Mouse (Mus musculus) kidney, embryonic 16.5 days (tissue): Measurements from ENCODE around the gene Apbb2. TPM values are rescaled to one million over a fixed set of nuclear protein-coding genes. Genes with fewer than 3 reads are reported as not detected.

Source experiments
- ATAC-seq: fragments of 200-750 bp; cut with Nextera tagmentation; 2 replicates; pipeline ENCODE4 v1.8.0; 2017; ENCODE audit warnings: moderate TSS enrichment; ENCODE audit not compliant: low FRiP score, low TSS enrichment
- H3K27ac ChIP-seq: fragments of 300-500 bp; sonication (generic); 2 replicates; pipeline ENCODE4 v1.5.1; 2014; ENCODE audit warnings: low read length
- H3K27me3 ChIP-seq: fragments of 300-500 bp; sonication (generic); 2 replicates; pipeline ENCODE4 v1.6.1; 2014; ENCODE audit warnings: low read length, control low read depth, mixed read lengths; ENCODE audit not compliant: insufficient read depth
- H3K36me3 ChIP-seq: fragments of 300-500 bp; sonication (generic); 2 replicates; pipeline ENCODE4 v1.6.1; 2014; ENCODE audit warnings: low read length, control low read depth, mixed read lengths; ENCODE audit not compliant: insufficient read depth
- H3K4me1 ChIP-seq: fragments of 300-500 bp; sonication (generic); 2 replicates; pipeline ENCODE4 v1.6.1; 2014; ENCODE audit warnings: low read length, control low read depth, mixed read lengths; ENCODE audit not compliant: insufficient read depth
- H3K4me2 ChIP-seq: fragments of 300-500 bp; sonication (generic); replicated peaks from 2 replicates; pipeline ENCODE4 v1.6.1; 2014; ENCODE audit warnings: low read depth, low read length
- H3K4me3 ChIP-seq: fragments of 300-500 bp; sonication (generic); 2 replicates; pipeline ENCODE4 v1.5.1; 2014; ENCODE audit warnings: mild to moderate bottlenecking, low read length
- H3K9ac ChIP-seq: fragments of 300-500 bp; sonication (generic); replicated peaks from 2 replicates; pipeline ENCODE4 v1.6.1; 2014; ENCODE audit warnings: low read length
- H3K9me3 ChIP-seq: fragments of 300-500 bp; sonication (generic); 2 replicates; pipeline ENCODE4 v1.6.1; 2016; ENCODE audit warnings: low read length, control low read depth
- WGBS: fragments of 180-500 bp; shearing (Covaris S2); extraction: QIAGEN DNeasy Blood & Tissue Kit; methylation state at CpG from one replicate; pipeline ENCODE4 v1.1.7; 2014; 5-methylcytosine and 5-hydroxymethylcytosine counted together
- polyA plus RNA-seq: library from polyadenylated mRNA; unstranded; fragments of >200 nt; fragmentation: Nextera tagmentation; extraction: Ambion mirVana; gene quantifications from 2 replicates; pipeline ENCODE4 v1.2.1, GENCODE M21; 2015

Gene Apbb2
- polyA plus RNA-seq, 1 experiment from 2014 or later, result 62.4 TPM

DNA sequence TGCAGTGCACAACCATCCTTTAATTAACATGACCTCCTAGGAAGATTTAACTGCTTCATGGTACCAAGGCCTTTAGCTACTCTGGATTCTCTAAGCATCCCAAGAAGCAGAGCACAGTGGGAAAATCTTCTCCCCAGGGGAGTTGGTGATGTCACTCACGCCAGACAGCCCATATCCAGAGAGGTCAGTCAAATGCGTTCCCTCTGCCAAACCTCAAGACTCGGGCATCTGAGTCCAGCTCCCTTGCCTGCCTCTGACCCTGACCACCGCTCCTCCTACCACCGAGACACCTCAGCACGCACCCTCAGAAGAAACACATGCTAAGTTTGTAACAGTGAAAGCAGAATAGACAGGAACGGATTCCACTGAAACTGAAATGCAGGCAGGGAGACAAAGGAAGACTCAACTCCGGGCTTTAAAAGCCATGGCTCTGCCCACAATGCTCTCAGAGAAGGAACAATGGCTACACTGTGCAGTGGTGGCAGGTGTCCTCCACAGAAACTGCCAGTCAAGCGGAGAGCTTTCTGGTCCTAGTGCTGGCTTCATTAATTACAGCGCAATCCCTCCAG is 72.9 kb downstream of the Apbb2 start:
- H3K9me3 ChIP-seq, result 0 out of 2 replicates have a peak, but pooled peaks cover 6% of the 10 kb centered on the region
- 60% methylated on average over 10 of the region's 10 CpGs for WGBS
- H3K4me1 ChIP-seq, result peaks cover 24% of the 10 kb centered on the region
- no peak overlapping the region for H3K4me2 ChIP-seq
- H3K36me3 ChIP-seq, result 0 out of 2 replicates have a peak, but pooled peaks cover 4% of the 10 kb centered on the region
- no peak overlapping the region for H3K4me3 ChIP-seq
- peak overlapping the region; percentile 25; the same call in 1 of the 2 replicates for H3K9ac ChIP-seq
- H3K27me3 ChIP-seq, result no peaks in the 10 kb centered on the region
- 0 out of 2 replicates have a peak, but pooled peaks have one; percentile 67 for ATAC-seq
- peak overlapping the region; percentile 25; the same call in 1 of the 2 replicates for H3K27ac ChIP-seq

DNA sequence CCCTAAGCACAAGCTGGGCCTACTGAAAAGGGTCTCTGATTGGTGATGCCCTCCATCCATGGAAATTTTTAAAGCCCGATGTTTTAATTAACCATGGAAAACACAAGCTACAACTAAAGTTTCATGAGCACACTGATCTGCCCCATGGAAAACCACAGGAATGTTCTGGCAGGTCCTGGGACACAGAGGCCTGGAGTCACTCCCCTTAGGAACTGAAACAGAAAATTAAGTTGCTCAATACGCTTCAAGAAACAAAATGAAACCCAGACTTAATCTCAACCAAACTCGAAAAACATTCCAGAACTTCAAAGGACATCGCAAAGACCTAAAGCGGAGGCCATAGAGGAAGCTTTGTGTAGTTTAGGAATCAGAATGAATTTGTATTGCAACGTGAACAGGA is 74.8 kb downstream of the Apbb2 start:
- Histone ChIP-seq H3K36me3 (0 out of 2 replicates have a peak, but pooled peaks cover 4% of the 10 kb centered on the region), H3K4me3 (no peak overlapping the region), H3K4me2 (no peak overlapping the region), H3K9me3 (0 out of 2 replicates have a peak, but pooled peaks cover 6% of the 10 kb centered on the region), H3K9ac (no peak overlapping the region), H3K27ac (no peak overlapping the region), H3K27me3 (no peaks in the 10 kb centered on the region), H3K4me1 (peaks cover 24% of the 10 kb centered on the region)
- no peak for ATAC-seq
- WGBS, result 71% methylated on average over 6 of the region's 6 CpGs

DNA sequence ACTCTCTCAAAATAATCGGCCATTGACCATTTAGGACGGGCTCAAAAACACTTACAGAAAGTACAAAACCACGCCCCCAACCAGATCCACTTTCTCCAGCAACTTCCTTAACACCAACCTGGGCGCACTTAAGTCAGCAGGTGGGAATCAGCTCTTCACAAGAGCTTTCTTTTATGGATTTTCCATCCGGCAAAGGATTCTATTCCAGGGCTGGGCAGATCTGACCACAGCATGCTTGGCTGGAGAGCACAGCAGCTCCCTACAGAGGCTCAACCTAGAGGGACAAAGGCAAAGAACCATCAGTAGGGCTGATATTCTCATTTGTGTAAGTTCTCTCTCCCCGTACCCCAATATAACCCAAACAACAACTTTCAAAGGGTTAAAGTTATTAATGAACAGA is 75.2 kb downstream of the Apbb2 start:
- Histone ChIP-seq H3K27me3 (no peaks in the 10 kb centered on the region), H3K4me1 (peaks cover 24% of the 10 kb centered on the region), H3K36me3 (0 out of 2 replicates have a peak, but pooled peaks cover 3% of the 10 kb centered on the region), H3K9me3 (0 out of 2 replicates have a peak, but pooled peaks cover 2% of the 10 kb centered on the region), H3K9ac (no peak overlapping the region), H3K4me2 (no peak overlapping the region), H3K27ac (no peak overlapping the region), H3K4me3 (no peak overlapping the region)
- WGBS, result 79% methylated on average over 6 of the region's 6 CpGs
- no peak for ATAC-seq

DNA sequence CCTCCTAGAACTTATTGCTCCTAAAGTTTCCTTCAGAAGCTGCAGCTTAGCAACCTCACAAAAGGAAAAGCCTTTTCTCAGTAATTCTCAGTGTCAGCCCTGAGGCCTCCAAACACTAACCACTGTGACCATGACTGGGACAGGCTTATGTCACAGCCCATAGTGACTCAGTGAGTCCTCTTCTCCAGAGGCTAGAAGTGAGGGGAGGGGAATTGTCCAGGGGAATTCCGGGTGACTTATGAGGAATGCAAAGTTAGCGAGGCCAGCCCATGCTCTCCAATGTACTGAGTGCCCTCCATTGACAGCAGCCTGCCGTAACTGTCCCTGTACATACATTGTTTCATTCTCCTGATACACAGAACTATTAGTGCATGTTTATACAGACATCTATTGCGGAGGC is 76.1 kb downstream of the Apbb2 start:
- Histone ChIP-seq H3K9me3 (no peaks in the 10 kb centered on the region), H3K4me2 (no peak overlapping the region), H3K27me3 (no peaks in the 10 kb centered on the region), H3K27ac (no peak overlapping the region), H3K36me3 (no peaks in the 10 kb centered on the region), H3K4me1 (peaks cover 21% of the 10 kb centered on the region), H3K9ac (no peak overlapping the region), H3K4me3 (no peak overlapping the region)
- no peak for ATAC-seq
- 76% methylated on average over 4 of the region's 4 CpGs for WGBS

DNA sequence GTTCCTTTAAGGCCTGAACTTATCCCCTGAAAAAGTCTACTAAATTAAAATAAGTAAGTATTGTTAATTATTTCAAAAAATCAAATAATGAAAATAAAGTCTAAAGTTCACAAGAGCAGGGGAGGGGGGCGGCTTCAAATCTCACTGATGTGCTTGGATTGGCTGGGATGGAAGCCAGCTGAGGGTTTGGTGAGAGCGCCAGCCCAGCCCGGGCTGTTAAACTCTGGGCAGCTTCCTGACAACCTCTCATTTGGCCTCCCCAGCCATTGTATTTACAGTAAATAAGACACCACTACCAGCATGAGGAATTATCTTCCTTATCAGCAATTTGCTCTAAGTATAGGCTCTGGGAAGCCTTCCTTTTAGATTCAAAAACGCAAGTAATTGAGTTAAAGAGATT is 77.2 kb downstream of the Apbb2 start:
- Histone ChIP-seq H3K27ac (no peak overlapping the region), H3K9me3 (no peaks in the 10 kb centered on the region), H3K4me3 (no peak overlapping the region), H3K9ac (no peak overlapping the region), H3K36me3 (no peaks in the 10 kb centered on the region), H3K27me3 (no peaks in the 10 kb centered on the region), H3K4me1 (peaks cover 17% of the 10 kb centered on the region), H3K4me2 (no peak overlapping the region)
- 73% methylated on average over 4 of the region's 4 CpGs for WGBS
- ATAC-seq, result no peak

DNA sequence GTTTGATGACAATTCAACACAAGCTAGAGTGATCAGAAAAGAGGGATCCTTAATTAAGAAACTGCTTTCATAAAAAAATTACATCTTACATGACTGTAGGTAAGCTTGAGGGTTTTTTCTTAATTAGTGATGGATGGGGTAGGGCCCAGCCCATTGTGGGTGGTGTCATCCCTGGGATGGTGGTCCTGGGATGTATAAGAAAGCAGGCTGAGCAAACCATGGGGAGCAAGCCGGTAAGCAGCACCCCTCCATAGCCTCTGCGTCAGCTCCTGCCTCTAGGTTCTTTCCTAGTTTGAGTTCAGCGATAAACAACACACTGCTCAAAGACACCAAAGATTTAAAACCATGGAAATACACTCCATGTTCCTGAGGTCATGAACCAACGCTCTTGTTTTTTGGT is 78.3 kb downstream of the Apbb2 start:
- Histone ChIP-seq H3K4me2 (no peak overlapping the region), H3K27me3 (no peaks in the 10 kb centered on the region), H3K4me3 (no peak overlapping the region), H3K36me3 (no peaks in the 10 kb centered on the region), H3K9ac (no peak overlapping the region), H3K9me3 (no peaks in the 10 kb centered on the region), H3K4me1 (peaks cover 15% of the 10 kb centered on the region), H3K27ac (no peak overlapping the region)
- ATAC-seq, result no peak
- 97% methylated on average over 4 of the region's 4 CpGs for WGBS

DNA sequence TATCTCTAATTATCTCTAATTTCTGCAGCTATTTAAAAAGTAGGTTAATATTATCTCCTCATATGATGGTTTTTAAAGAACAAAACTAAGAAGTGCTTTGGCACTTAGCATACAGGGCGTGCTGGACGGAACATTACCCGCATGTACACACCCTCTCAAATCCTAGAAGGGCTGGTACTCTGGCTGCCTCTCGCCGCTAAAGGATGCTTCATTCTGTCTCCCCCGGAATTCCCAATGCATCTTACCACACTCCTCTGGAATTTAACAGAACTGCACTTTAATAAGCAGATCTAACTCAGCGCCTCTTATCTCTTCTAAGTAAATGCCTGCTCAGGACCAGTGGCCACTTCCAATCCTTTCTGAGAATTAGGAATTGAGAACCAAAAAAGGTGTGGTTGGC is 80.8 kb downstream of the Apbb2 start:
- Histone ChIP-seq H3K9me3 (no peaks in the 10 kb centered on the region), H3K27me3 (no peaks in the 10 kb centered on the region), H3K4me1 (peaks cover 15% of the 10 kb centered on the region), H3K4me3 (no peak overlapping the region), H3K27ac (no peak overlapping the region), H3K9ac (no peak overlapping the region), H3K4me2 (no peak overlapping the region), H3K36me3 (no peaks in the 10 kb centered on the region)
- no peak for ATAC-seq
- 79% methylated on average over 7 of the region's 7 CpGs for WGBS

DNA sequence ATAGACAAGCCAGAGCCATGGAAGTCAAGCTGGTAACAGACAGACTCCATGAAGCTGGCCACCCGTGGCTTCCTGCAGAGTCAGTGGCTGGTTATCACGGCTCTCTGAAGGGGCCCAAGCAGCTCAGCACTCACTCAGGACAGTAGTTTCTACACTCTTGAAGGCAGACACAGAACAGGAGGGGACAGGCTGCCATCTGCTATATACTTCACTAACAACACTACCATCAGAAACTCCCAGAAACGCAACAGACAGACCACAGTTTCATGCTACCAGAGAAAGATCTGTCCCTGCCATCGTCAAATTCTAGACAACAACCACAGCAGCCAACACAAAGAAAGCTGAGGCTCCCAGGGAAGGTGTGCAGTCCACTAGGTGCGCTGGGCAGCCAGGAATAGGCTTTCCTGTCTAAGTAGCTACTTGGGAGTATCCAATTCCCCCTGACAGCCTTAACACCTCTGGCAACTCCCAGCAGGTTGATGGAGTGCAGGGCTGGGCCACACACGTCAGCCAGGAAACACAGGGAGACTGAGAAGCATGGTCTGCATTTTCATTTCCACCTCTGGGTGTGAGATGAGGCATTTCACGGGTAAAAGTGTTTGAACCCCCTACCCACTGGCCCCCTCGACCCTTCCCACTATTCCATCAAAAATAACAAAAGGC is 81.8 kb downstream of the Apbb2 start:
- peaks cover 15% of the 10 kb centered on the region for H3K4me1 ChIP-seq
- no peak overlapping the region for H3K27ac ChIP-seq
- H3K27me3 ChIP-seq, result no peaks in the 10 kb centered on the region
- no peaks in the 10 kb centered on the region for H3K36me3 ChIP-seq
- no peak overlapping the region for H3K9ac ChIP-seq
- H3K9me3 ChIP-seq, result no peaks in the 10 kb centered on the region
- ATAC-seq, result no peak
- H3K4me2 ChIP-seq, result no peak overlapping the region
- H3K4me3 ChIP-seq, result no peak overlapping the region
- 42% methylated on average over 8 of the region's 8 CpGs for WGBS

DNA sequence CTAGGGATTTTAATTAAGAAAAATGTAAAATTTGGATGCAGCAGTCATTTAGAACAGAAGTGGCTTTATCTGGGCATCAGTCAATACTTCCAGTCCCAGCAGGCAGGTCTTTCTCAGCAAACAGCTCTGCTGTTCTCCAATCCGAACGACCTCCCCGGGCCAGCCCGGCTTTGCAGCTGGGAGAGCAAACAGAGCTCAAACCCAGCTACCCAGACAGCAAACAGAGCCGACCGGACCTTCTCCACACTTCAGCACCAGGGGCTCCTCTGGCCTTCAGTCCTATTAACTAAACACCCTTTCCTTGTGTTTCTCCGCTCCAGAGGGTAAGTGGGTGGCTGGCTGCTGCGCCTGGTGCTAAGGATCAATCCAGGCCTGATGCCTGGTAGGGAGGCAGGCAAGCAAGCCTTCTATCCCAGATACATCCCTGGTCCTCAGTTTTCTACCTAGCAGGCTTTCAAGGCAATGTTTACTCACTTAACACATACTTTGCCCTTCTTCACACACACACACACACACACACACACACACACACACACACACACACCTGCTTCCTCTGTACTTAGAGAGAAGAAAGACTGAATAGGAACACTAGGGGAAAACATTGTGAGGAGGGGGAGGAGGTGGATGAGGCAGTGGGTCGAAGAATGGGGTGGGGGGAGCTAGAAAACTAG is 82.9 kb downstream of the Apbb2 start:
- Histone ChIP-seq H3K27ac (no peak overlapping the region), H3K9me3 (no peaks in the 10 kb centered on the region), H3K4me2 (no peak overlapping the region), H3K4me3 (no peak overlapping the region), H3K4me1 (peaks cover 15% of the 10 kb centered on the region), H3K36me3 (no peaks in the 10 kb centered on the region), H3K9ac (no peak overlapping the region), H3K27me3 (no peaks in the 10 kb centered on the region)
- 73% methylated on average over 9 of the region's 9 CpGs for WGBS
- no peak for ATAC-seq
